12 mouse cellular contexts compared by ENCODE assay signal in the genomic region with DNA sequence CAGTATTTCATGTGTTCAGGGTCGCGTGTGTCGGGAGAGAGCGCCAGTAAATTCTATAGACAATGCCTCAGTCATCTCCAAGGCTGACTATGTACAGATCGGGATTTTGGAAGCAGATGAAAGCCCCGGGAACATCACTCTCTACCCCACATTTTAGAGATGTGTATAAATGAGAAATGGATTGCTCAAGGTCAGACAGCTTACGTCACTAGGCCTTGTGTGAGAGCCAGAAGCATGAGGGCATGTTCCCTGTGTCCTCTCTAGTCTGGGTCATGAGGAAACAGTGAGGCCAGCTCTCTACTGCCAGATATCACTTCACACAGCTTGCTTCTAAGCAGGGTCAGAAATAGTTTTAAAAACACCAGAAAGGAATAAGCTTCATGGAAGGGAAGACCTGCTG.
"Had no signal": no experiment of that assay in that cellular context is flagged by ENCODE, and none has a peak within 500 bp of the region (broad histone marks: within the 10 kb centered on the region; RNA-seq: fewer than 3 reads in every experiment).

No protein-coding gene starts in this region.

- H3K4me1 ChIP-seq: limb, embryonic 12.5 days; liver, embryonic 15.5 days; megakaryocyte, embryonic 14.5 days; midbrain, embryonic 15.5 days had no signal

- H3K4me3 ChIP-seq: limb, embryonic 12.5 days; liver, embryonic 15.5 days; megakaryocyte, embryonic 14.5 days; midbrain, embryonic 15.5 days had no signal

- DNase-seq: kidney, adult 8-10 months; kidney, postnatal 25 days; layer of hippocampus, postnatal 36 days; liver; lung, embryonic 14.5 days; right cerebral cortex, adult 18-20 months; right cerebral cortex, postnatal 25 days; thymus, postnatal 4 days had no signal
